Mouse (Mus musculus) embryo, embryonic 10.5 days (tissue): ENCODE data around the gene Slc39a8.

Experiments
- DNase-seq: peaks from one replicate; pipeline ENCODE4 v3.0.0-alpha.2; 2015; ENCODE audit warnings: low spot score

The Slc39a8 gene

DNA sequence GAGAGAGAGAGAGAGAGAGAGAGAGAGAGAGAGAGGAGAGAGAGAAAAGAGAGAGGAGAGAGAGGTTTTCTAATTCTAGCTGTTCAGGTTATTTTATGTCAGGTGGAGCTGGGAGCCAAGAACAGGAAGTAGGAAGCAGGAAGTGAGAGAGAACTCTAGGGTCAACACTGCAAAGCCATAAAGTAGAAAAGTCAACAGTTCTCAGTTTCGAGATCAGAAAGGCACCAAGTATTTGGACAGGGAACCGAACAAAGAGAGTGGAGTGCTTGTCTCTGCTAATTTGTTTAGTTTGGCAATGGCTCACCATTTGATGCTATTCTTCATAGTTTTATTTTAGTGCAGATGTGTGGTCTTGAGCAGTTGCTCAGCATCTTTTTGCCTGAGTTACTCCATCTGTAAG lies 26.5 kb downstream of the Slc39a8 start:
- DNase-seq: no peak

- no peak for DNase-seq
Measured at GRCm38 (mm10) chr3:135853604-135854297, 28.7 kb downstream of the Slc39a8 start.

- DNase-seq: no peak
Measured at GRCm38 (mm10) chr3:135854298-135854984, 29.4 kb downstream of the Slc39a8 start.

- DNase-seq: no peak
Measured at GRCm38 (mm10) chr3:135854985-135855340, 29.9 kb downstream of the Slc39a8 start.

- peak; percentile 26 for DNase-seq
Measured at GRCm38 (mm10) chr3:135856303-135856702, 31.2 kb downstream of the Slc39a8 start.

GRCm38 (mm10) chr3:135857134-135857533 lies 32.1 kb downstream of the Slc39a8 start:
- DNase-seq: peak; percentile 29

- DNase-seq: no peak
Measured at GRCm38 (mm10) chr3:135859431-135859830, 34.4 kb downstream of the Slc39a8 start.

GRCm38 (mm10) chr3:135862804-135863203 lies 37.7 kb downstream of the Slc39a8 start:
- peak; percentile 73 for DNase-seq

GRCm38 (mm10) chr3:135869041-135869440 lies 44.0 kb downstream of the Slc39a8 start:
- DNase-seq: no peak

GRCm38 (mm10) chr3:135872325-135872724 lies 47.2 kb downstream of the Slc39a8 start:
- DNase-seq: no peak

- DNase-seq: no peak
Measured at GRCm38 (mm10) chr3:135873596-135873995, 48.5 kb downstream of the Slc39a8 start.

- DNase-seq: no peak
Measured at GRCm38 (mm10) chr3:135878048-135878447, 53.0 kb downstream of the Slc39a8 start.

- no peak for DNase-seq
Measured at GRCm38 (mm10) chr3:135885927-135886658, 61.0 kb downstream of the Slc39a8 start.

DNA sequence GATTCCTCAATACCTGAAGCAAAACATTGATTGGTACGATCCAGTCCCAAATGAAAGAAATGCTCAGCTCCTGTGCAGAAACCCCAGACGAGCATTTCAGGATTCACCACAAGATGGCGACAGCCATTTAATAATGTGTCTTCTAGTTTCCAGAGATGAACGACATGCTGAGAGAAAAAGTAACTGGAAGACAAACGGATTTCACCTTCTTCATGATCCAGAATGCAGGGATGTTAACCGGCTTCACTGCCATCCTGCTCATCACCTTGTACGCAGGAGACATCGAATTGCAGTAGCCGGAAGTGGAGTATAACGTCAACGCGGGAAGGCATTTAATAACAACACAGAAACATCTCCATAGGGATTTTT lies 61.6 kb downstream of the Slc39a8 start:
- DNase-seq: peak; percentile 92

DNA sequence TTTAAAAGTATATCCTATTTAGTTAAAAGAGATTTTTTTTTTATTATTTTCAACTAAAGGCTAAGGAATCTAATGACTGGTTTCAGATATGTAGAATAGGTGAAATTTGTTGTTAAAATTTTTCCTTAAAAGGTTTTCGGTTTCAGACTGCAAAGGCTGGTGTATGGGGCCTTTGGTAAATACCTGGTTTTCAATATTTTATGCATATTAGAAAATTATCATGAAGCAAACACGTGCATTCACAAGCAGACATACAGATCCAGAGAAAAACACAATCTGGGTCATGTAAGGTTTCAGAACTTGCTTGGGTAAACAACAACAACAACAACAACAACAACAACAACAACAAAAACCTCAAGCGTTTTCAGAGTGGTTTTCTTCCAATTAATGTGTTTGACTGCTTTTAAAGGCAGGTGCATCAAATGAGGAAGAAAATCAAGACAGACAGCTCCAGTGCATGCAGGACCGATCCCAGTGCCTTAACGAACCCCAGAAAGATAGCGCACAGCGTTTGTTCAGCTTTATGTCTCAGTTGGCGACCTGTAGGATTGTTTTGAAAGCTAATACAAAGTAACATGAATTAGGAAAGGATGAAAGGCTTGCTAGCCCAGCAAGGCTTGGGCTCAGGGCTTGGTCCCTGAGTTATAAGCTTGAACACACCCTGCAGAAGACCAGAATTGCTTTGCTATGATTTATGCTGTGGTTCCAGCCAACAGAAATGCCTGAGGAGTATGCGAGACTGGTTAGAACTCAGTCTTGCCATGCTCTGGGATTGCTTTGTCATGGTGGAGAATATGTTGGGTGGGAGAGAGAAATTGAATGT lies 62.2 kb downstream of the Slc39a8 start:
- no peak for DNase-seq

DNA sequence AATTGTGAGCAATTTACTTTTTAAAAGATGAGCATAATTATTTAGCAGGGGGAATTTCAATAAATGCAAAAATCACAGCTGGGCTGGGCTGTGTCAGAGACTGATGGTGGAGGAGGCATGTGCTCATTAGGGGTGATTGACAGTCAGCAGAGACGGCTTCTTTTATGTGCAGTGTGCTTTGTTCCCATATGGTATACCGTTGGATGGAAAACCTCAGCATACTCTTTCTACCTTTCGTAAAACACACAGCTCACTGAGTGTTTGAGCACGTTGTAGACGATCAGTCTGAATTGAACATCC lies 62.7 kb downstream of the Slc39a8 start:
- peak; percentile 23 for DNase-seq

DNA sequence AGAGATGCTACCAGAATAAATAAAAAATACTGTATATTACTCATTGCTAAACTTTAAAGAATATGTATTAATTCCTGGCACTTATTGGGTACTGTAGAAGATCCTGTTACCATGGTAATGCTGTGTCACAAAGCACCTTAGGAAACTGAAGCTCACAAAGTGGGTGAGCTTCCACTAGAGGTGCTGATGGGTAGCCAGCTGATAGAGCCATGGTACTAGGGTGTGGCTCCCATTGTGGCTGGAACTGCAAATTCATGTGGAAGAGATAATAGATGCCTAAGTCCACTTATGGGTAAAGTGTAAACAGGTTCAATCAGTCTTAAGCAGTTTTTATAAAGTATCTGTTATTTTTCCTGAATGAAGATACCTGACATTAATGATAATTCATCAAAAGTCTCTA lies 64.3 kb downstream of the Slc39a8 start:
- no peak for DNase-seq

GRCm38 (mm10) chr3:135903366-135903765 lies 78.3 kb downstream of the Slc39a8 start:
- DNase-seq: no peak

DNA sequence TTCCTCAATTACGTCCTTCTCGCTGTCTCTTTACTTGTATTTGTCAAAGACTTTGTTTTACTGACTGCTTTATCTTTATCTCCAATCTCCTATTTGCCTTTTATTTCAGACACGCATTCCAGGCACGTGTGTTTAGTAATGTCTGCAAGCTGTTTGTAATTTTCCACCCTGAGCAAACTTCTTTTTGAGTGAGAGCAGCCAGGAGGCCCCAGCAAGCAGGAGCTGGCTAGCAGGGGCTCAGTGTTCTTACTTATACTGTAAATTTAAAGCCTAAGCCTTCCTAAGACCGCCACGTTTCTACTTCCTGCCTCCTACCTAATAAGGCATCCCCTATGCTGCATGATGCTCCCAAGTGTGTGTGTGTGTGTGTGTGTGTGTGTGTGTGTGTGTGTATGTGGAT lies 79.8 kb downstream of the Slc39a8 start:
- no peak for DNase-seq

GRCm38 (mm10) chr3:135905729-135906128 lies 80.7 kb downstream of the Slc39a8 start:
- DNase-seq: no peak

DNA sequence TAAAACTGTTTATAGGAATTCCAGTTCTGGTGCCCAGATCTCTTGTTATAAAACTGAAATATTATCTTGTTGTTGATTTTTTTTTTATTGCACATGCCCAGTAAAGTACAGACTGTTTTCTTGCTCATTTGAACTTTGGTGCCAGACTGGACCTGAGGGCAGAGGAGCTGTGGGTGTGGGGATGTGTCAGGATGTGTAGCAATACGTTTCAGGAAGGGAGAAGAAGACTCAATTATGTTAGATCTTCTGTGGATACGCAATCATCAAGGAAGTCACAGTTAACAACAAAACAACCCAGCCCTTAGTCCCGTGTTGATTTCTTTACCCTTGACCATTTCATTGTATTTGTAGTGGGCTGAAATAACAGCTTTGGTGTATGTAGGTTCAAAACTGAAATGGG lies 81.9 kb downstream of the Slc39a8 start:
- no peak for DNase-seq

- no peak for DNase-seq
Measured at GRCm38 (mm10) chr3:135915941-135916340, 90.9 kb downstream of the Slc39a8 start.
